Mouse (Mus musculus) CH12.LX (cell line): ENCODE data around the gene Ccdc40. TPM values are rescaled to one million over a fixed set of nuclear protein-coding genes. Genes with fewer than 3 reads are reported as not detected.

Source experiments
- DNase-seq: peaks from one replicate; pipeline ENCODE4 v3.0.0-alpha.2; 2013; ENCODE audit errors: extremely low read depth
- H3K27ac ChIP-seq: 2 replicates; pipeline ENCODE4 v1.5.1; 2012; ENCODE audit warnings: low read depth, mild to moderate bottlenecking, control low read depth, moderate library complexity; ENCODE audit not compliant: insufficient read depth
- H3K27me3 ChIP-seq: replicated peaks from 2 replicates; pipeline ENCODE3; 2012; ENCODE audit warnings: inconsistent platforms
- H3K36me3 ChIP-seq, 2 experiments: replicated peaks in 1 of 2; 2 replicates each; pipeline versions ENCODE3 to v1.6.1; 2012; ENCODE audit warnings: inconsistent platforms in 1 of 2, low read length in 1 of 2, mild to moderate bottlenecking in 1 of 2, mixed read lengths in 1 of 2, moderate library complexity in 1 of 2; ENCODE audit not compliant: control insufficient read depth in 1 of 2, insufficient read depth in 1 of 2
- H3K4me1 ChIP-seq, 2 experiments: 2 replicates each; pipeline ENCODE4 v1.6.1; 2012; ENCODE audit warnings: inconsistent platforms in 1 of 2, moderate library complexity in 1 of 2; ENCODE audit not compliant: insufficient read depth in 2 of 2, control insufficient read depth in 1 of 2
- H3K4me2 ChIP-seq: 2 replicates; pipeline ENCODE4 v1.6.1; 2012; ENCODE audit warnings: low read depth, mild to moderate bottlenecking, control low read depth; ENCODE audit not compliant: poor library complexity, insufficient read depth, severe bottlenecking
- H3K4me3 ChIP-seq, 3 experiments: fragments of 150-350 bp in 1 of 3; sonication (generic) in 1 of 3; replicated peaks in 1 of 3; 2 replicates each; pipeline versions ENCODE3 to v1.5.1; 2011 to 2012; ENCODE audit warnings: low read depth in 2 of 3, low read length in 2 of 3, mild to moderate bottlenecking in 2 of 3, moderate library complexity in 2 of 3, control low read depth in 1 of 3, improper control_type of control experiment in 1 of 3, inconsistent platforms in 1 of 3, mixed read lengths in 1 of 3; ENCODE audit not compliant: poor library complexity in 1 of 3
- H3K79me2 ChIP-seq: replicated peaks from 2 replicates; pipeline ENCODE4 v1.6.1; 2012; ENCODE audit warnings: mild to moderate bottlenecking, moderate library complexity; ENCODE audit not compliant: control insufficient read depth, poor library complexity, insufficient read depth, severe bottlenecking; ENCODE audit errors: extremely low read depth
- H3K9ac ChIP-seq: 2 replicates; pipeline ENCODE4 v1.6.1; 2012; ENCODE audit warnings: low read depth, mild to moderate bottlenecking, control low read depth, moderate library complexity; ENCODE audit not compliant: insufficient read depth
- H3K9me3 ChIP-seq: replicated peaks from 2 replicates; pipeline ENCODE3; 2012; ENCODE audit warnings: low read length, inconsistent platforms, mixed read lengths
- BHLHE40 ChIP-seq: IDR thresholded peaks from 2 replicates; pipeline ENCODE4 v1.6.1; 2011; ENCODE audit warnings: mild to moderate bottlenecking, low read depth, low read length, improper control_type of control experiment
- CHD2 ChIP-seq: IDR thresholded peaks from 2 replicates; pipeline ENCODE4 v1.6.1; 2011; ENCODE audit warnings: low read length, improper control_type of control experiment
- CTCF ChIP-seq, 2 experiments: IDR thresholded peaks in 1 of 2; conservative IDR thresholded peaks in 1 of 2; 2 replicates each; pipeline ENCODE4 v1.5.1; 2011 to 2012; ENCODE audit warnings: low read depth in 2 of 2, low read length in 2 of 2, improper control_type of control experiment in 1 of 2, inconsistent platforms in 1 of 2, mild to moderate bottlenecking in 1 of 2, moderate library complexity in 1 of 2
- E2F4 ChIP-seq: IDR thresholded peaks from 2 replicates; pipeline ENCODE4 v1.6.1; 2011; ENCODE audit warnings: low read depth, low read length, improper control_type of control experiment; ENCODE audit not compliant: insufficient replicate concordance
- ELF1 ChIP-seq: IDR thresholded peaks from 2 replicates; pipeline ENCODE4 v1.6.1; 2014; ENCODE audit warnings: low read depth, mild to moderate bottlenecking, inconsistent platforms, low read length, improper control_type of control experiment
- EP300 ChIP-seq: IDR thresholded peaks from 2 replicates; pipeline ENCODE4 v1.6.1; 2011; ENCODE audit warnings: low read length, improper control_type of control experiment
- GABPA ChIP-seq: IDR thresholded peaks from 2 replicates; pipeline ENCODE4 v1.6.1; 2012; ENCODE audit warnings: low read depth, low read length, improper control_type of control experiment, inconsistent platforms; ENCODE audit not compliant: insufficient replicate concordance
- IRF4 ChIP-seq: IDR thresholded peaks from 2 replicates; pipeline ENCODE4 v1.6.1; 2014; ENCODE audit warnings: low read depth, mild to moderate bottlenecking, inconsistent platforms, low read length, improper control_type of control experiment
- JUN ChIP-seq: IDR thresholded peaks from 2 replicates; pipeline ENCODE4 v1.6.1; 2011; ENCODE audit warnings: low read depth, mild to moderate bottlenecking, low read length, improper control_type of control experiment, moderate library complexity; ENCODE audit not compliant: insufficient read depth
- JUND ChIP-seq: conservative IDR thresholded peaks from 2 replicates; pipeline ENCODE4 v1.6.1; 2011; ENCODE audit warnings: low read depth, low read length, improper control_type of control experiment
- MAFK ChIP-seq: IDR thresholded peaks from 2 replicates; pipeline ENCODE4 v1.6.1; 2011; ENCODE audit warnings: low read length, improper control_type of control experiment; ENCODE audit not compliant: insufficient replicate concordance
- MAX ChIP-seq: IDR thresholded peaks from 2 replicates; pipeline ENCODE4 v1.6.1; 2011; ENCODE audit warnings: low read length, improper control_type of control experiment
- MXI1 ChIP-seq: IDR thresholded peaks from 2 replicates; pipeline ENCODE4 v1.6.1; 2011; ENCODE audit warnings: mild to moderate bottlenecking, low read depth, low read length, improper control_type of control experiment
- MYC ChIP-seq: IDR thresholded peaks from 2 replicates; pipeline ENCODE4 v1.6.1; 2011; ENCODE audit warnings: low read depth, mild to moderate bottlenecking, improper control_type of control experiment, low read length
- NRF1 ChIP-seq: IDR thresholded peaks from 2 replicates; pipeline ENCODE4 v1.6.1; 2014; ENCODE audit warnings: low read depth, mild to moderate bottlenecking, inconsistent platforms, low read length, improper control_type of control experiment, moderate library complexity
- PAX5 ChIP-seq: IDR thresholded peaks from 2 replicates; pipeline ENCODE4 v1.6.1; 2012; ENCODE audit warnings: low read length, inconsistent platforms, mixed read lengths
- POLR2A ChIP-seq: IDR thresholded peaks from 2 replicates; pipeline ENCODE4 v1.6.1; 2011; ENCODE audit warnings: low read depth, mild to moderate bottlenecking, improper control_type of control experiment, low read length
- POLR2AphosphoS2 ChIP-seq: IDR thresholded peaks from 2 replicates; pipeline ENCODE4 v1.6.1; 2011; ENCODE audit warnings: low read depth, low read length, improper control_type of control experiment
- RAD21 ChIP-seq: IDR thresholded peaks from 2 replicates; pipeline ENCODE4 v1.6.1; 2011; ENCODE audit warnings: low read depth, mild to moderate bottlenecking, low read length, improper control_type of control experiment, moderate library complexity
- SIN3A ChIP-seq: IDR thresholded peaks from 2 replicates; pipeline ENCODE4 v1.6.1; 2012; ENCODE audit warnings: low read length, improper control_type of control experiment, inconsistent platforms
- SMC3 ChIP-seq: IDR thresholded peaks from 2 replicates; pipeline ENCODE4 v1.6.1; 2011; ENCODE audit warnings: low read depth, low read length, improper control_type of control experiment
- TBP ChIP-seq: conservative IDR thresholded peaks from 2 replicates; pipeline ENCODE4 v1.6.1; 2011; ENCODE audit warnings: low read depth, low read length, improper control_type of control experiment
- TCF12 ChIP-seq: IDR thresholded peaks from 2 replicates; pipeline ENCODE4 v1.6.1; 2014; ENCODE audit warnings: low read depth, mild to moderate bottlenecking, inconsistent platforms, low read length, improper control_type of control experiment
- USF1 ChIP-seq: IDR thresholded peaks from 2 replicates; pipeline ENCODE4 v1.6.1; 2014; ENCODE audit warnings: low read depth, mild to moderate bottlenecking, inconsistent platforms, low read length, improper control_type of control experiment
- ZKSCAN1 ChIP-seq: IDR thresholded peaks from 2 replicates; pipeline ENCODE4 v1.6.1; 2012; ENCODE audit warnings: low read depth, inconsistent platforms, low read length, improper control_type of control experiment, borderline replicate concordance
- ZNF384 ChIP-seq: IDR thresholded peaks from 2 replicates; pipeline ENCODE4 v1.6.1; 2012; ENCODE audit warnings: low read depth, low read length, improper control_type of control experiment, inconsistent platforms
- dilution Hi-C: fragments of 300-500 bp; cut with MboI; formaldehyde crosslinking; loops from 2 replicates; pipeline ENCODE4 v1.14.3; 2020; ENCODE audit warnings: low sequenced_read_pairs; ENCODE audit not compliant: extremely low pct_unique_long_range_greater_than_20kb, extremely low pct_ligation_motif_present
- in situ Hi-C: fragments of 300-500 bp; cut with MboI; formaldehyde crosslinking; loops from 3 replicates; pipeline ENCODE4 v1.14.3; 2019; ENCODE audit warnings: low sequenced_read_pairs, low pct_ligation_motif_present, low pct_unique_long_range_greater_than_20kb, mixed read lengths
- polyA plus RNA-seq: library from polyadenylated mRNA; unstranded; fragments of >175 nt; gene quantifications from 2 replicates; pipeline ENCODE4 v1.2.1, GENCODE M21; 2012; ENCODE audit warnings: low read depth; ENCODE audit not compliant: insufficient read length
- total RNA-seq, 2 experiments: library from RNA; depleted of rRNA; stranded (reverse); fragments of 300-350 nt in 1 of 2; fragments of >200 nt in 1 of 2; gene quantifications; 2 replicates each; pipeline ENCODE4 v1.2.3; 2012 to 2014

Ccdc40 gene
- total and polyA plus RNA-seq, 3 experiments: 0.97 to 1.4 (median 1.3) TPM

GRCm38 (mm10) chr11:119188389-119188788 lies 40.0 kb upstream of the Ccdc40 start:
- no peak for DNase-seq
- TF ChIP-seq MXI1 (no peak), E2F4 (no peak), SMC3 (no peak), TBP (no peak)
- H3K36me3 ChIP-seq: peaks cover 2 to 4% of the 10 kb centered on the region in 2 experiments
- no peak overlapping the region for H3K9ac ChIP-seq
- no peak overlapping the region for H3K4me2 ChIP-seq
- H3K4me3 ChIP-seq: peak overlapping the region in 1 of 3 experiments; percentile 9
- in situ Hi-C loops: loop anchor here (5.0 to 10.0 kb wide), 3 partner anchors 36 to 136 kb away; no protein-coding TSS in a partner anchor
- H3K4me1 ChIP-seq: peaks cover 61 to 79% of the 10 kb centered on the region in 2 experiments
- no peak overlapping the region for H3K27ac ChIP-seq
- dilution Hi-C loops: no loop called here
- H3K79me2 ChIP-seq: no peaks in the 10 kb centered on the region
- H3K27me3 ChIP-seq: no peaks in the 10 kb centered on the region
- H3K9me3 ChIP-seq: no peaks in the 10 kb centered on the region

GRCm38 (mm10) chr11:119189319-119189718 lies 39.1 kb upstream of the Ccdc40 start:
- in situ Hi-C loops (loop anchor here (5.0 to 10.0 kb wide), 3 partner anchors 37 to 137 kb away; no protein-coding TSS in a partner anchor), dilution Hi-C loops (no loop called here)
- H3K9me3 ChIP-seq: no peaks in the 10 kb centered on the region
- H3K27me3 ChIP-seq: peaks cover 3% of the 10 kb centered on the region
- no peak for DNase-seq
- H3K36me3 ChIP-seq: peaks cover 2 to 4% of the 10 kb centered on the region in 2 experiments
- no peak overlapping the region for H3K4me2 ChIP-seq
- no peak overlapping the region for H3K9ac ChIP-seq
- peaks cover 65 to 81% of the 10 kb centered on the region in 2 experiments for H3K4me1 ChIP-seq
- H3K79me2 ChIP-seq: no peaks in the 10 kb centered on the region
- no peak overlapping the region for H3K4me3 ChIP-seq
- no peak for TF ChIP-seq PAX5
- 0 out of 2 replicates have a peak, but pooled peaks have one; percentile 55 for TF ChIP-seq MAX
- peak; percentile 88 for TF ChIP-seq BHLHE40
- TF ChIP-seq USF1: no peak
- no peak for TF ChIP-seq POLR2AphosphoS2
- H3K27ac ChIP-seq: peak overlapping the region; percentile 37; the same call in 1 of the 2 replicates

GRCm38 (mm10) chr11:119190498-119190897 lies 37.9 kb upstream of the Ccdc40 start:
- peak overlapping the region; percentile 53 for H3K4me2 ChIP-seq
- H3K9me3 ChIP-seq: no peaks in the 10 kb centered on the region
- peaks cover 65 to 78% of the 10 kb centered on the region in 2 experiments for H3K4me1 ChIP-seq
- peak overlapping the region; percentile 72 for H3K9ac ChIP-seq
- dilution Hi-C loops: no loop called here
- peaks cover 2 to 4% of the 10 kb centered on the region in 2 experiments for H3K36me3 ChIP-seq
- in situ Hi-C loops: loop anchor here (5.0 kb wide), 1 partner anchor 98 kb away; no protein-coding TSS in a partner anchor
- H3K27me3 ChIP-seq: peaks cover 3% of the 10 kb centered on the region
- H3K27ac ChIP-seq: peak overlapping the region; percentile 99
- peak; percentile 96 for DNase-seq
- H3K79me2 ChIP-seq: no peaks in the 10 kb centered on the region
- H3K4me3 ChIP-seq: peak overlapping the region; percentile 20 to 48 (median 44)
- TF ChIP-seq POLR2A: peak; percentile 56
- TF ChIP-seq POLR2AphosphoS2: no peak
- no peak for TF ChIP-seq CHD2
- TF ChIP-seq E2F4: no peak
- 0 out of 2 replicates have a peak, but pooled peaks have one; percentile 32 for TF ChIP-seq MAFK
- peak; percentile 70 for TF ChIP-seq EP300
- TF ChIP-seq MXI1: peak; percentile 98
- no peak for TF ChIP-seq ZNF384
- peak; percentile 56; the same call in 1 of the 2 replicates for TF ChIP-seq TBP
- TF ChIP-seq CTCF (conservative IDR thresholded peaks at IDR 0.05 in 1 of 2, IDR thresholded peaks at IDR 0.05 in 1 of 2; ENCODE audit: low read depth in 2 of 2, low read length in 2 of 2): peak; percentile 50 to 98; a peak in 3 of 4 replicates
- peak; percentile 93 for TF ChIP-seq MYC
- peak; percentile 99 for TF ChIP-seq RAD21
- no peak for TF ChIP-seq JUND
- TF ChIP-seq GABPA: no peak
- peak; percentile 55 for TF ChIP-seq NRF1
- TF ChIP-seq JUN: no peak; the same call in 1 of the 2 replicates
- TF ChIP-seq IRF4: peak; percentile 92
- TF ChIP-seq ELF1: peak; percentile 63; the same call in 1 of the 2 replicates
- TF ChIP-seq SIN3A: peak; percentile 96
- TF ChIP-seq TCF12: peak; percentile 96
- peak; percentile 99 for TF ChIP-seq SMC3
- TF ChIP-seq ZKSCAN1: no peak
